Mouse (Mus musculus) hindbrain, embryonic 12.5 days (tissue): ENCODE measurements around the gene Agmo. TPM values are rescaled to one million over a fixed set of nuclear protein-coding genes. Genes with fewer than 3 reads are reported as not detected.

Source experiments
- ATAC-seq: fragments of 200-750 bp; cut with Nextera tagmentation; 2 replicates; pipeline ENCODE4 v1.8.0; 2017; ENCODE audit warnings: moderate TSS enrichment; ENCODE audit not compliant: low FRiP score
- H3K27ac ChIP-seq: fragments of 300-500 bp; sonication (generic); 2 replicates; pipeline ENCODE4 v1.5.1; 2016; ENCODE audit warnings: mild to moderate bottlenecking
- H3K27me3 ChIP-seq: fragments of 300-500 bp; sonication (generic); 2 replicates; pipeline ENCODE4 v1.6.1; 2016; ENCODE audit warnings: mild to moderate bottlenecking
- H3K36me3 ChIP-seq: fragments of 300-500 bp; sonication (generic); 2 replicates; pipeline ENCODE4 v1.6.1; 2016; ENCODE audit warnings: mild to moderate bottlenecking
- H3K4me1 ChIP-seq: fragments of 300-500 bp; sonication (generic); 2 replicates; pipeline ENCODE4 v1.6.1; 2016
- H3K4me2 ChIP-seq: fragments of 300-500 bp; sonication (generic); replicated peaks from 2 replicates; pipeline ENCODE4 v1.6.1; 2016; ENCODE audit warnings: mild to moderate bottlenecking
- H3K4me3 ChIP-seq: fragments of 300-500 bp; sonication (generic); 2 replicates; pipeline ENCODE4 v1.5.1; 2016; ENCODE audit warnings: mild to moderate bottlenecking
- H3K9ac ChIP-seq: fragments of 300-500 bp; sonication (generic); 2 replicates; pipeline ENCODE4 v1.6.1; 2016; ENCODE audit warnings: mild to moderate bottlenecking, moderate library complexity
- H3K9me3 ChIP-seq: fragments of 300-500 bp; sonication (generic); replicated peaks from 2 replicates; pipeline ENCODE4 v1.6.1; 2016; ENCODE audit warnings: mild to moderate bottlenecking
- WGBS: fragments of 180-500 bp; shearing (Covaris S2); methylation state at CpG from one replicate; pipeline ENCODE4 v1.1.7; 2016; 5-methylcytosine and 5-hydroxymethylcytosine counted together
- polyA plus RNA-seq: library from polyadenylated mRNA; unstranded; fragments of >200 nt; fragmentation: Nextera tagmentation; extraction: Ambion mirVana; gene quantifications from 2 replicates; pipeline ENCODE4 v1.2.1, GENCODE M21; 2016

Gene Agmo
- polyA plus RNA-seq, 1 experiment from 2014 or later, result 0.87 TPM

GRCm38 (mm10) chr12:37565882-37566596 is 324.6 kb downstream of the Agmo start:
- WGBS, result 70% methylated on average over 5 of the region's 5 CpGs
- Histone ChIP-seq H3K27me3 (no peaks in the 10 kb centered on the region), H3K36me3 (no peaks in the 10 kb centered on the region), H3K4me1 (no peaks in the 10 kb centered on the region), H3K4me3 (no peak overlapping the region), H3K27ac (no peak overlapping the region), H3K4me2 (no peak overlapping the region), H3K9me3 (no peaks in the 10 kb centered on the region), H3K9ac (no peak overlapping the region)
- ATAC-seq, result no peak

DNA sequence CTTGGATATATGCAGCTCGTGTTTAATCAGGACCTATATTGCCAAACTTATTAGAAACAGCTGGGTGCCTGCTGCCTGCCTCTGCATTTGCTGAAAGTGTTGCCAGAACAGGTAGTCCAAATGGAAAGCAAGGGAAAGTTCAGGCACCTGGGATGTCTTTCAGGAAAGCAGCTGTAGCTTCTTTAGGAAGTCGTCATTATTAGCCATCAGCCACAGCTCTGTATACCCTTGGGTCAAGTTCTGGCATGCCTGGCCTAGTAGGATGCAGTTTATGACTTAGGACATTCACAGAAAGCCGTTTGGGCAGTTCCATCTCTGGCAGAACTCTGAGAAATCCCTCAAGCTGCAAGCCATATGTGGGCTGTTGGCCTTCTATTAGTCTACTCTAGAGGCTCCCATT is 330.5 kb downstream of the Agmo start:
- H3K9ac ChIP-seq, result no peak overlapping the region
- H3K4me2 ChIP-seq, result no peak overlapping the region
- no peaks in the 10 kb centered on the region for H3K27me3 ChIP-seq
- H3K9me3 ChIP-seq, result no peaks in the 10 kb centered on the region
- WGBS, result 75% methylated on average over 3 of the region's 3 CpGs
- ATAC-seq, result no peak
- no peak overlapping the region for H3K4me3 ChIP-seq
- no peaks in the 10 kb centered on the region for H3K4me1 ChIP-seq
- no peak overlapping the region for H3K27ac ChIP-seq
- no peaks in the 10 kb centered on the region for H3K36me3 ChIP-seq

DNA sequence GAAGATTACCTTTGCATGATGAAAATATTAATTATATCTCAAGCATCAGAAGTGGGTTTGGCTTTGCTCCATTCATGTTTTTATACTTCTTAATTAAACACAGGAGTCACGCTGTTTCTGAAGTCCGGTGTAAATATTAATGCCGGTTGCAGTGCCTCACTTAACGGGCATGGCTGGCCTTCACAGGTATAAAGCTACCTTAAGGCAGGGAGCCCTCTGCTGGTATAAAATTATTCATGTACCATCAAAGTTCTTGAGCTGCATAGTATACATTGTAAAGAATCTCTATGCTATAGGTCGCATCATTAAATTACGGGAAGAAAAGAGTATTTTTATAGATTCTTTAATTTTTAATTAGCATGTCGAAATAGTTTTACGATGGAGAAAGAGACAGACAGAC is 341.3 kb downstream of the Agmo start:
- WGBS, result 80% methylated on average over 8 of the region's 8 CpGs
- Histone ChIP-seq H3K4me1 (no peaks in the 10 kb centered on the region), H3K36me3 (no peaks in the 10 kb centered on the region), H3K4me3 (no peak overlapping the region), H3K4me2 (no peak overlapping the region), H3K27ac (no peak overlapping the region), H3K27me3 (no peaks in the 10 kb centered on the region), H3K9me3 (no peaks in the 10 kb centered on the region), H3K9ac (no peak overlapping the region)
- ATAC-seq, result no peak

DNA sequence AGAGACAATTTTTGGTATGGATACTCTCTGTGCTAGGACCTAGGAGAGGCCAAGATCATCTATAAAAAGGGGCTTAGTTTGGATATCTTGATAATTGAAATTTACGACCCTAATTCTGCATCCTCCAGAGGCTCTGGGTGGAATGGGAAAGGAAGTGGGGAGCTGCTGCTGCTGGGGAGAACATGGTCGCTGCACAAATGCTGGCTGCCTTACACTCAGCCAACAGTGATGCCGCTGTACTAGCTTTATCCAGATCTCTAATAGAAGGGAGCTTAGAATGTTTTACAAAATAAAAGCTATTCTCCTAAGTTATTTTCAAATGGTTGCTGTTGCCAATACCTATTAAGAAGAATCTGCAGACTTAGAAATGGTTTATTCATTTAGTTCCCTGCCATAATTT is 351.4 kb downstream of the Agmo start:
- H3K36me3 ChIP-seq, result no peaks in the 10 kb centered on the region
- no peak overlapping the region for H3K4me3 ChIP-seq
- H3K4me2 ChIP-seq, result no peak overlapping the region
- H3K4me1 ChIP-seq, result no peaks in the 10 kb centered on the region
- no peaks in the 10 kb centered on the region for H3K9me3 ChIP-seq
- no peak overlapping the region for H3K27ac ChIP-seq
- no peaks in the 10 kb centered on the region for H3K27me3 ChIP-seq
- H3K9ac ChIP-seq, result no peak overlapping the region
- no peak for ATAC-seq
- WGBS, result 86% methylated on average over 3 of the region's 3 CpGs

DNA sequence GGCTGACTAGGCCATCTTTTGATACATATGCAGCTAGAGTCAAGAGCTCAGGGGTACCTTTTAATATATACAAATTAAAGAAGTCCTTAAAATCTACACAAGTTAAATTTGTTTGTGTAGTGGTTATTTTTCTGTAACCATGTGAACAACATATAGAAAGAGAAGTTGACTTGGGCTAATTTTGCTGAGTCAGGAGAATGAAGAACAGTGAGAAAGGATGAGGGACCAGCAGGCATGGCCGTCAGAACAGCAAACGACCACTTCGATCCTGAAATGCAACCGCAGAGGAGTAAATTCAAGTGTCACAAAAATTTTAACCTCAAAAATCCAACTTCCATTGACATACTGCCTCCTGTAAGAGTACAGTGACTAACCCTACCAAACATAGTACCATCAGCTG is 371.4 kb downstream of the Agmo start:
- Histone ChIP-seq H3K27ac (no peak overlapping the region), H3K9me3 (no peaks in the 10 kb centered on the region), H3K4me1 (no peaks in the 10 kb centered on the region), H3K4me3 (no peak overlapping the region), H3K4me2 (no peak overlapping the region), H3K27me3 (no peaks in the 10 kb centered on the region), H3K36me3 (no peaks in the 10 kb centered on the region), H3K9ac (no peak overlapping the region)
- no peak for ATAC-seq
- 90% methylated on average over 4 of the region's 4 CpGs for WGBS

DNA sequence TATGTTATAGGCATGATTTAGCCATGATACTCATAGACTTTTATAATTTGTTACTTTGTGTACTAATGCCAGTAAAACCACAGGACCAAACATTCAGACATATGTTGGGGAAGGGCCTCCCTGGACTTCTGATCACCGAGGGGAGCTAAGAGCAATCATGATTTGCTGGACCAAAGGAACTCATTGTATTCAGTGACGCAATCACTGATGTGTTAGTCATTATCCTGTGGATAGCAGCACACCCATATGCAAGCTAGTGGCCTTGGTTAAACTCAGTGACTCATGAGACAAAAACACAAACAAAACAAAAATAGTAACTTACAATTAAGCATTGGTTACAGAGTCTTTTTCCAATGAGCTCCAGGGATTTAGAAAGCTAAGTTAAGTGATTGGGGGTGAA is 373.3 kb downstream of the Agmo start:
- H3K27ac ChIP-seq, result no peak overlapping the region
- no peak for ATAC-seq
- no peaks in the 10 kb centered on the region for H3K4me1 ChIP-seq
- no peak overlapping the region for H3K9ac ChIP-seq
- H3K36me3 ChIP-seq, result no peaks in the 10 kb centered on the region
- no peak overlapping the region for H3K4me2 ChIP-seq
- 88% methylated on average over 2 of the region's 2 CpGs for WGBS
- no peaks in the 10 kb centered on the region for H3K9me3 ChIP-seq
- H3K27me3 ChIP-seq, result no peaks in the 10 kb centered on the region
- no peak overlapping the region for H3K4me3 ChIP-seq

DNA sequence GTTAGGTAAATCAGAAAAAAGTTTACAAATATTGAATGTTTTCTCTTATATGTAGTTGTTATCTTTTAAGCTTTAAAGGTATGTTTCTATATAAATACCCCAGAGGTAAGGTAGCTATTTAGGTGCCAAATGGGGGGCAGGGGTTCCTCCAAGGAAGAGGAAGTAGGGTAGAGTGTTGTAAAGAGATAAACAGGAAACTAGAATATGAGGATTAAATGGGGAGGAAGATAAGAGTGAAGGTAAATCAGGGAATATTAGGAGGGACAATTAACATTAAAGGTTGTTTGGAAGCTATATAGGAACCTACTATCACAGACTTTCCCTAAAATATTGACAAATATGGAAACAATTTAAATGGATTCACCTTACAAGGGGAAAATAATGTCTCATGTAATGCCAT is 382.6 kb downstream of the Agmo start:
- H3K36me3 ChIP-seq, result no peaks in the 10 kb centered on the region

More for the DNA sequence above, 382.6 kb downstream of the Agmo start:
- ATAC-seq, result no peak
- Histone ChIP-seq H3K9me3 (no peaks in the 10 kb centered on the region), H3K4me3 (no peak overlapping the region), H3K27ac (no peak overlapping the region), H3K4me2 (no peak overlapping the region), H3K9ac (no peak overlapping the region), H3K27me3 (no peaks in the 10 kb centered on the region), H3K4me1 (no peaks in the 10 kb centered on the region)

Other genes starting within 250 kb of the Agmo start
- gene Meox2, start 133.1 kb upstream of the Agmo start, polyA plus RNA-seq, result 10.1 and 13.6 TPM in 2 replicates